Mouse (Mus musculus) bone marrow macrophage, adult 2 months (primary cell): ENCODE data around the gene 4931428F04Rik.

Experiments used
- CTCF ChIP-seq: IDR thresholded peaks from 2 replicates; pipeline ENCODE4 v1.5.1; 2012; ENCODE audit warnings: low read depth, mild to moderate bottlenecking, low read length, moderate library complexity
- POLR2A ChIP-seq: IDR thresholded peaks from 2 replicates; pipeline ENCODE4 v1.6.1; 2012; ENCODE audit warnings: mild to moderate bottlenecking, low read depth, low read length, borderline replicate concordance

DNA sequence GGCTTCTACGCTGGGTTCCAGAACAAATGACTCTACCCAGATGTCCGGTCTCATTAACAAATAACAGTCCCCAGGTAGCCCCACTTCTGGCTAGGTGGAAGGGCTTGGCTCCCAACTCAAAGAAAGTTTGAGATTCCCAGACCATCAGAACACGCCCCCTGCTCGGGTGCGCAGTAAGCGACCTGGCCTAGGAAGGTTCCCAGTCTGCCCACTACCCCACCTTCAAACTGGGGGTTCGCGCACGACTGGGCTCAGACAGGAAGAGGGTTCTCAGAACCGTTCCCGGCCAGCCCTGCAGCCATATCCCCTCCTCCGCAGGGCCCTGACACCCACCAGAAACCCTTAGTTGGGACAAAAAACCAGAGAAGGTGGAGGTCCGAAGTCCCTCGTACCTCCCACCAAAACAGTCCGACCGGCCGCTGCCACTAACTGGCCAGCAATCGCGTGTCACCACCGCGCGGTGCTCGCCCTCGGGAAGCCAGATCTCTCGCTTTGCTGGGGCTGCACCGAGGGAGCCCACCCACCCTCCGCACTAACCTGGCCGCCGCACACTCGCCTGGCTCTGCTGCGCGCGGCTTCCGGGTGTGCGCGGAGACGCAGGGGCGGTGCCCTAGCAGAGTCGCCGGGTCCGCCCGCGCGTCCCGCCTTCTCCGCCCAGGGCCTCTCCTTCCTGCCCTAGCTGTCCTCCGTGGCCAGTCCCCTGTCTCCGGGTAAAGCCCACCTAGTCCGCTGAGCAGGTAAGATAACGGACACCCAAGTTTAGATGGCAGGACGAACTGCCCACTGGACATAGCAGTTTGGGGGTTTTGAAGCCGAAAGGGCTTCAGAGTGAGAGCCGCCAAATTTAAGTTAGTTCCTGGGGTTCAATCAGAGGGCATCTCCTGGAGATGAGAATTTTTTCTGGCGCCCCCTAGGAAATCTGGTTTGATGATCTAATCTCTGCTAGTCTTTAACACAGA lies 25.4 kb downstream of the 4931428F04Rik start, which contains the start of the genes Tradd and Fbxl8:
- no peak for TF ChIP-seq CTCF
- TF ChIP-seq POLR2A, result no peak
